Mouse (Mus musculus) heart, adult 2 months (tissue): ENCODE results near the gene Adamts12. TPM values are rescaled to one million over a fixed set of nuclear protein-coding genes. Genes with fewer than 3 reads are reported as not detected.

Experiments used
- DNase-seq, 2 experiments: peaks; one replicate each; pipeline ENCODE4 v3.0.0; 2021
- H3K27ac ChIP-seq: fragments of 200-600 bp; 2 replicates; pipeline ENCODE4 v1.8.1; 2022
- H3K27me3 ChIP-seq: fragments of 200-500 bp; 2 replicates; pipeline ENCODE4 v1.6.1; 2012; ENCODE audit warnings: mild to moderate bottlenecking, low read length, inconsistent platforms, mixed read lengths; ENCODE audit not compliant: control insufficient read depth, insufficient read depth
- H3K36me3 ChIP-seq: fragments of 200-500 bp; 2 replicates; pipeline ENCODE4 v1.6.1; 2012; ENCODE audit warnings: low read length, inconsistent platforms; ENCODE audit not compliant: control insufficient read depth, insufficient read depth
- H3K4me1 ChIP-seq: fragments of 200-500 bp; 2 replicates; pipeline ENCODE4 v1.6.1; 2011; ENCODE audit warnings: low read length; ENCODE audit not compliant: control insufficient read depth, insufficient read depth
- H3K4me3 ChIP-seq: fragments of 200-600 bp; 2 replicates; pipeline ENCODE4 v1.8.1; 2022
- H3K79me2 ChIP-seq: fragments of 200-500 bp; replicated peaks from 2 replicates; pipeline ENCODE4 v1.6.1; 2012; ENCODE audit warnings: mild to moderate bottlenecking, inconsistent platforms, low read length, moderate library complexity, mixed read lengths; ENCODE audit not compliant: control insufficient read depth, insufficient read depth
- H3K9ac ChIP-seq: fragments of 200-500 bp; 2 replicates; pipeline ENCODE4 v1.6.1; 2012; ENCODE audit warnings: low read depth, mild to moderate bottlenecking, control low read depth, inconsistent platforms, low read length, mixed read lengths
- CTCF ChIP-seq: fragments of 200-600 bp; IDR thresholded peaks from 2 replicates; pipeline ENCODE4 v1.8.1; 2022; ENCODE audit warnings: antibody characterized with exemption, mild to moderate bottlenecking, moderate library complexity
- EP300 ChIP-seq: fragments of 200-500 bp; IDR thresholded peaks from 2 replicates; pipeline ENCODE4 v1.6.1; 2011; ENCODE audit warnings: low read depth, low read length, control low read depth; ENCODE audit not compliant: insufficient read depth
- POLR2A ChIP-seq: fragments of 200-500 bp; IDR thresholded peaks from 2 replicates; pipeline ENCODE4 v1.6.1; 2011; ENCODE audit warnings: mild to moderate bottlenecking, low read depth, low read length, control low read depth; ENCODE audit not compliant: insufficient read depth
- WGBS: fragments of 180-500 bp; shearing (Covaris S2); methylation state at CpG from one replicate; pipeline ENCODE4 v1.1.7; 2018; 5-methylcytosine and 5-hydroxymethylcytosine counted together
- intact Hi-C: fragments of 180-260 bp; cut with DNase I; formaldehyde crosslinking; loops from one replicate; pipeline ENCODE4 v1.15.1; 2025
- polyA plus RNA-seq: library from polyadenylated mRNA; depleted of rRNA; stranded (reverse); fragments of >200 nt; gene quantifications from 2 replicates; pipeline ENCODE4 v1.2.3, GENCODE M21; 2012
- total RNA-seq, 2 experiments: library from RNA; stranded (reverse); gene quantifications; 2 replicates each; pipeline ENCODE4 v1.2.3; 2021

Gene Adamts12
- total and polyA plus RNA-seq, 3 experiments = 0.64 to 2.7 (median 1.3) TPM

GRCm38 (mm10) chr15:11118371-11118770, 53.8 kb downstream of the Adamts12 start:
- no peak overlapping the region for H3K27ac ChIP-seq
- peaks cover 1% of the 10 kb centered on the region for H3K4me1 ChIP-seq
- TF ChIP-seq POLR2A (no peak), EP300 (no peak), CTCF (no peak)
- intact Hi-C loops = no loop called here
- no peak overlapping the region for H3K9ac ChIP-seq
- no peak for DNase-seq
- no peak overlapping the region for H3K4me3 ChIP-seq
- no peaks in the 10 kb centered on the region for H3K79me2 ChIP-seq
- H3K36me3 ChIP-seq = no peaks in the 10 kb centered on the region
- H3K27me3 ChIP-seq = no peaks in the 10 kb centered on the region

- intact Hi-C loops = no loop called here
- no peak for DNase-seq
- Histone ChIP-seq H3K79me2 (no peaks in the 10 kb centered on the region), H3K27me3 (no peaks in the 10 kb centered on the region), H3K4me3 (no peak overlapping the region), H3K36me3 (no peaks in the 10 kb centered on the region), H3K27ac (no peak overlapping the region), H3K4me1 (peaks cover 1% of the 10 kb centered on the region), H3K9ac (no peak overlapping the region)
- TF ChIP-seq POLR2A (no peak), EP300 (no peak), CTCF (no peak)
- whole genome bisulfite sequencing = 53% methylated on average over 1 of the region's 1 CpGs
Measured at GRCm38 (mm10) chr15:11121721-11122120, 57.1 kb downstream of the Adamts12 start.

- Histone ChIP-seq H3K79me2 (no peaks in the 10 kb centered on the region), H3K9ac (no peak overlapping the region), H3K27ac (no peak overlapping the region), H3K27me3 (no peaks in the 10 kb centered on the region), H3K4me1 (peaks cover 3% of the 10 kb centered on the region), H3K4me3 (no peak overlapping the region), H3K36me3 (no peaks in the 10 kb centered on the region)
- DNase-seq = no peak
- TF ChIP-seq CTCF = no peak
- no peak for TF ChIP-seq POLR2A
- no peak for TF ChIP-seq EP300
- intact Hi-C loops = no loop called here
Measured at GRCm38 (mm10) chr15:11125361-11125760, 60.8 kb downstream of the Adamts12 start.

- peak in 1 of 2 experiments; percentile 28 for DNase-seq
Measured at GRCm38 (mm10) chr15:11128457-11128856, 63.9 kb downstream of the Adamts12 start.

GRCm38 (mm10) chr15:11132586-11133558, 68.3 kb downstream of the Adamts12 start:
- DNase-seq = no peak
- 86% methylated on average over 5 of the region's 5 CpGs for WGBS
- Histone ChIP-seq H3K79me2 (no peaks in the 10 kb centered on the region), H3K9ac (no peak overlapping the region), H3K27ac (peak overlapping the region; percentile 17; the same call in 1 of the 2 replicates), H3K4me1 (peaks cover 6% of the 10 kb centered on the region), H3K27me3 (no peaks in the 10 kb centered on the region), H3K4me3 (no peak overlapping the region), H3K36me3 (peaks cover 2% of the 10 kb centered on the region; the same call in 1 of the 2 replicates)
- intact Hi-C loops = no loop called here
- TF ChIP-seq EP300 (no peak), POLR2A (no peak), CTCF (no peak)

More at GRCm38 (mm10) chr15:11128457-11128856, 63.9 kb downstream of the Adamts12 start:
- H3K79me2 ChIP-seq = no peaks in the 10 kb centered on the region
- H3K36me3 ChIP-seq = no peaks in the 10 kb centered on the region
- H3K4me1 ChIP-seq = peaks cover 3% of the 10 kb centered on the region
- H3K27me3 ChIP-seq = no peaks in the 10 kb centered on the region
- TF ChIP-seq POLR2A (no peak), EP300 (no peak), CTCF (no peak)
- no peak overlapping the region for H3K4me3 ChIP-seq
- 30% methylated on average over 6 of the region's 6 CpGs for WGBS
- H3K27ac ChIP-seq = no peak overlapping the region
- H3K9ac ChIP-seq = no peak overlapping the region
- intact Hi-C loops = no loop called here

- Histone ChIP-seq H3K27ac (no peak overlapping the region), H3K36me3 (no peaks in the 10 kb centered on the region), H3K9ac (no peak overlapping the region), H3K79me2 (no peaks in the 10 kb centered on the region), H3K4me1 (no peaks in the 10 kb centered on the region; the same call in 1 of the 2 replicates), H3K27me3 (no peaks in the 10 kb centered on the region), H3K4me3 (no peak overlapping the region)
- WGBS = 51% methylated on average over 3 of the region's 3 CpGs
- no peak for DNase-seq
- intact Hi-C loops = no loop called here
- no peak for TF ChIP-seq CTCF
- no peak for TF ChIP-seq POLR2A
- no peak for TF ChIP-seq EP300
Measured at GRCm38 (mm10) chr15:11145581-11145980, 81.0 kb downstream of the Adamts12 start.
